Mouse (Mus musculus): ENCODE results near the gene Tmcc3. TPM values are rescaled to one million over a fixed set of nuclear protein-coding genes. Genes with fewer than 3 reads are reported as not detected.

Gene Tmcc3
- polyA plus RNA-seq, 1 experiment from 2014 or later: 5.7 TPM

Small RNA genes lying within 50 kb of the gene (microRNA-seq; reads per million reads assigned to microRNA genes)
- gene Mir7211: not detected

Other genes with a start within 250 kb of the Tmcc3 start
- gene Nr2c1, start 163.9 kb upstream of the Tmcc3 start, polyA plus RNA-seq (2016; fragmentation: Nextera tagmentation; extraction: Ambion mirVana): 12.1 and 12.7 TPM in 2 replicates
- 495 and 559 TPM in 2 replicates for gene Ndufa12, start 113.2 kb upstream of the Tmcc3 start, polyA plus RNA-seq (2016; fragmentation: Nextera tagmentation; extraction: Ambion mirVana)
- not detected in 2 replicates for gene Gm4792, start 13.2 kb upstream of the Tmcc3 start, polyA plus RNA-seq (2016; fragmentation: Nextera tagmentation; extraction: Ambion mirVana)

All from limb, embryonic 10.5 days (tissue).